Mouse (Mus musculus): Measurements from ENCODE around the gene Arhgap29.

- TF ChIP-seq GATA1 (IDR thresholded peaks at IDR 0.05; ENCODE audit: borderline replicate concordance, low read length) (no peak), FLI1 (IDR thresholded peaks at IDR 0.05; ENCODE audit: low read length) (no peak)
Observed at GRCm38 (mm10) chr3:121945957-121946356, 6.4 kb upstream of the Arhgap29 start.

All from megakaryocyte, embryonic 14.5 days (primary cell).